Mouse (Mus musculus): ENCODE results near the gene Hivep3. TPM values are rescaled to one million over a fixed set of nuclear protein-coding genes. Genes with fewer than 3 reads are reported as not detected.
A peak's percentile ranks its signal among the peaks of the same experiment; 100 is the strongest.

Hivep3 gene
- total RNA-seq, 2 experiments from 2014 or later, result 7.4 to 9.7 TPM

DNA sequence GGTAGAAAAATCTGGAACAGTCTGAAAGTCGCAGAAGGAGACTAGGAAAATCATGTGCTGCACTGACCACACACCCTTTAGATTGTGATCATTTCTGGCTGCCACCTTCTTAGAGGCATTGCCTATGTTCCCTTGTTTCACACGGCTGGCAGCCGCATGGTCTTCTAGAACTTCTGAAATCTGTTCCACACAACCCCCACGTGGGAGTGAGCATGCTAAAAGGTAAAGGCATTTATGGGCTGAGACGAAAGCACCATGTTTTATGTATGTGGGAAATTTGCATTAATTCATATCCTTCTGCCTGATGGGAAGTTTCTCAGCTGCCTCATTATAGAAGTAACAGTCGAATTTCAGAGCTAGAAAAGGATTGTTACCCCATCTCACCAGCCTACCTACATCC lies 140.4 kb downstream of the Hivep3 start:
- no peak for DNase-seq

GRCm38 (mm10) chr4:119875592-119875991 lies 142.0 kb downstream of the Hivep3 start:
- no peak for DNase-seq

DNA sequence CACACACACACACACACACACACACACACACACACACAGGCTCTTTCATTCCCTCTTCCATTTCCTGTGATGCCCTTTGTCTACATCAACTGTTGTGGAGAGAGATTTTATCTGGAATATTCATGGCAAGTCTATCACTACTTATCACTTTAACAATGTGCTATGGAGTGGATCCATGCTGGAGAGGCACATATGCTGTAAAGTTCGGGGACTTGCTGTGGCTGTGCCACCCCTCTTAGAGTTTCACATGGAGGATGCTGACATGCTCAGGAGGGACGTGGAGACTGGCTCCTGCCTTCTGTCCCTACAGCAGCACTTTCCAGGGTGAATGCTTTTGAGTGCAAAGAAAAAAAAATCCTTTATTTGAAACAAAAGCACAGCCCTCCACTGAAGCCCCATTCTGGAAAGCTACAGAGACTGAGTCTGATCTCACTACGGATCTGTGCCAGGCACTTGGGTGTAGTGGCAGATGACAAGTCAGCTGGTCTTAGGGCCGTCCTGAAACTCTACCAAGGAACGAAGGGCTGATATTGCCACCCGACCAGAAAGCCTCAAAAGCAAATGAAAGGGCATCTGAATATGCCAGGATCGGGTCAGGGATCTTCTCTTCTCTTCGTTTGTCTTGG lies 143.1 kb downstream of the Hivep3 start:
- no peak for DNase-seq

DNA sequence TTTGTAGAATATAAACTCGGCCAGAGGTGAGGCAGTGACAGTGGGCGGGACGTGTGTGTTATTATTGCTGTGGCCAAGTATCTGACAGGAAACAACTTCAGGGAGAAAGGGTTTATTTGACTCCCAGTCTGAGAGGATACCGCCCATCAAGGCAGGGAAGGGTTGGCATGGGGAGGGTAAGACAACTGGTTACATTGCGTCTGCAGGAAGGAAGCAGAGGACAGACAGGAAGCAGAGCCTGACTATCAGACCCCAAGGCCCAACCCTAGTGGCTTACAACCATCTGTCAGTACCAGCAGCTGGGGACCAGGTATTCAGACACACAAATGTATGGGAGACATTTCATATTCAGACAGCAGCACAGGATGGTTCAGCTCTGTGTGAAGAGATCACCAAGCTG lies 144.6 kb downstream of the Hivep3 start:
- DNase-seq, result no peak

GRCm38 (mm10) chr4:119879671-119880070 lies 146.1 kb downstream of the Hivep3 start:
- DNase-seq, result no peak

DNA sequence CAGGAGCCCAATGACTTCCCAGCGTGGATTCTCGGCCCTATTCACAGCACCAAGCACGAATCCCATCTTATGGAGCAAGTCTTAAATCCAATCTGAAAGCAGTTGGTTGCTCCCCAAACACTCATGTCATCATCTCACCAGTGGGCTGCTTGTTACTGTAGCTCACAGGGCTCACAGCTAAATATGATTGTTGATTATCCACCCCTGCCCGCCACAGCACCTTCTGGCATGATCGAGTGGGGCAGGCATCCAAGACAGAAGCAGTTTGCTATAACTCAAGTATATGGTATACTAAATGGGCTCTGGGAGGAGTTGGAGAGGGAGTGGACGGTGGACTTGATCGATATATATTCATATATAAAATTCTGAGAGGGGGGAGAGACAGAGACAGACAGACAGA lies 146.7 kb downstream of the Hivep3 start:
- no peak for DNase-seq

DNA sequence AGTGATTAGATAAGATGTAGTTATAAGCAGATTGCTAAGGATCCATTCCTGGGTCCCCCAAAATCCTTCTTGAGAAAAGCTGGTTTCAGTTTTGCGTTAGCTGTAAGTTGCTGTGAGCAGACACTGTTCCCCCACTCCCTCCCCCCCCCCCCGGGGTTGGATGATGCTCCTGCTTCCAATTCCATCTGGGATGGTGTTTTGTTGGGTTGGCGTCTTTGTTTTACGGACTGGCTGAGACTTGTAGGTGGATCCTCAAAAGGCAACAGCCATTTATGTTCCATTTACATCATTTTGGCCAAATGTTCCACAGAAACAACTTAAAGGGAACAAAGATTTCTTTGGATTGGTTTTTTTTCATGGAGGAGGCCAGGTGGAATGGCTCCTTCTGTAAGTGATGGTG lies 147.7 kb downstream of the Hivep3 start:
- DNase-seq, result no peak

GRCm38 (mm10) chr4:119882401-119882800 lies 148.8 kb downstream of the Hivep3 start:
- no peak for DNase-seq

GRCm38 (mm10) chr4:119882814-119883213 lies 149.2 kb downstream of the Hivep3 start:
- no peak for DNase-seq

- DNase-seq, result no peak
Measured at GRCm38 (mm10) chr4:119886621-119887020, 153.0 kb downstream of the Hivep3 start.

- DNase-seq, result no peak
Measured at GRCm38 (mm10) chr4:119887523-119888177, 154.1 kb downstream of the Hivep3 start.

DNA sequence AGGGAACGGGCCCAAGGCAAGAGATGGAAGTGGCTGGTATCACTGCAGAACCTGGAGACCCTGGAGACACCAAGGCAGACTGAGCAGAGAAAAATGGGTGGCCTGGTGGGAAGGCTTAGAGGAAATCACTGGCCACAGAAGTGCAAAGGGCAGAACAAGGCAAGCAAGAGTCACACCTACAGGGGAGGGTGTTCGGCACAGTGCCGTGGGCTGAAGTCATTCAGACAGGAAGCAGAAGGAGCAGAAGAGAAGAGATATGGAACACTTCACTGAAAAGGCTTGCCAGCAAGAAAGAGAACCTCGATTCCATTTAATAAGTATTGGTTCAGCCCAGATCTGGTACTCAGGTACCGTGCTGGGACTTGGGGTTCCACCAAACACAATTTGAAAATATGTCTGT lies 156.2 kb downstream of the Hivep3 start:
- no peak for DNase-seq

DNA sequence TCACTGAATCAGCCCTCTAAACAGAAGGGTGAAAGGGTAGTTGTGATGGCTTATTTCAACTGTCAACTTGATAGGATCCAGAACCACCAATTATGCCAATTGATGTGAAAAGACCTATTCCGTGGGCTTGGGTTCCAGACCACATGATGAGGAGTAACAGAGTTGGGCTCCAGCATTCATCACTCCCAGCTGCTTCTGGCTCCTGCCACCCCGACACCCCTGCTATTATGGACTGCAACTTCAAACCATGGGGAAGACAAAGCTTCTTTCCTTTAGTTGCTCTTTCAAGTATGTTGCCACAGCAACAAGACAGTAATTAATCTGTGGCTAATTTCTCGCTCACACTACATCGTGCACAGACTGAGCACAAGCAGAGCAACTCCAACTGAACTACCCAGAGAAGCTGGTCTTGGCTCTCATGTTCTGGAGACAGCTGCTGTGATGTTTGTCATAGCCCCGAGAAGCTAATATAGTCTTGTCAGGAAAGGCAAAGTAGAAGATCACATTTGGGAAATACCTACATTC lies 159.7 kb downstream of the Hivep3 start:
- DNase-seq, result no peak

- no peak for DNase-seq
Measured at GRCm38 (mm10) chr4:119894797-119895458, 161.3 kb downstream of the Hivep3 start.

- DNase-seq, result no peak
Measured at GRCm38 (mm10) chr4:119895504-119895903, 161.9 kb downstream of the Hivep3 start.

DNA sequence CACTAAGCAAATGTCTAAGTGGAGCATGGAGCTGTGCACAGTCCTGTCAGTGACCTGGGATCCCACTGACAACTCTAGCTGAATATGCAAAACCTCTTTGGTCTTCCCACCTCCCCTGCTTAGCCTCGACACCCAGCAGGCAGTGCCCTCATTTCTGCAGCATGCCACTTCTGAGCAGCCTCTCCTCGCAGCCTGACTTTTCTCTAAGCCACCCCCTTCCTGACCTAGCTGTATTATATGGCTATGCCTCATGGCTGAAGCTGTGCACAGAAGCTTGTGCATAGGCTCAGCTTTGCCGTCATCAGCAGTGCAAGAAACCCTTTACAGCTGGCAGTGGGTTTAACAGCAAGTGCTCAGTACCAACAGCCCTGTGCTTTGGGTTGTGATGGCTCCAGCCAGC lies 163.0 kb downstream of the Hivep3 start:
- no peak for DNase-seq

- no peak for DNase-seq
Measured at GRCm38 (mm10) chr4:119897054-119897855, 163.7 kb downstream of the Hivep3 start.

- DNase-seq, result no peak
Measured at GRCm38 (mm10) chr4:119901556-119902491, 168.2 kb downstream of the Hivep3 start.

GRCm38 (mm10) chr4:119903328-119903727 lies 169.7 kb downstream of the Hivep3 start:
- DNase-seq, result peak; percentile 53

DNA sequence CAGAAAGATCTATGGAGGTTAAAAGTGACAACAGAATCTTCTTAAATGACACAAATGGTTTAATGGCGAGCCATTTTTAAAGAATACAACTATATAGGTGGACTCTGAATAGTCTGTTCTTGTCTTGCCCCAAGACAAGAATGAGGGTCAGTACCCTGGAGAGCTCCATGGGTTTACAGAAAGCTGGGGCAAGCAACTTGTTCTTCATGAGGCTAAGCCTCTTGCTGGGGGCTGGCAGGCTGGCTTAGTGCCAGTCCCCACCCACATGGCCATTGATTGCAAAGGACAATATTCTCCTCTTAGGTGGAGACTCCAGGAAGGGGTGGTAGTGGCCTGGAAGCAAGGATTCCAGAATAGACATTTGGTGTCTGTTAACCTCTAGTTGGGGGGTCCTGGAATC lies 170.2 kb downstream of the Hivep3 start:
- DNase-seq, result peak; percentile 61

DNA sequence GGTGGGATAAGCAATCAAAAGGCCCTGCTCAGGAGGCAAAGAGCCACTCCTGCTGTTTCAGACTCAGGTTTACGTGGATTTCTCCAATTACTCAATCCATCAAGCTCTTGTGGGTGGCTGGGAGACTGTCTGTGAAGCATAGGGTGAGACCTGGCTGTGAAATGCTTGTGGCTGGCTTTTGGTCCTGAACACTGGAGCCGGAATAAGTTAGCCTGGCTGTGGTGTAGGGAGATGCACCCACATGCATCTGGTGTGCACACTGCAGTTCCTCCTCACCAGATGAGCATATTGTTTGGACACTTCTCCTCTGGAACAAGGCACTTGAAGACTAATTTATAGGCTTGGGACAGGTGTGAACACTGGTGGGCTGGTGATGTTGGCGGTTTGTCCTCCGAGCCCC lies 170.7 kb downstream of the Hivep3 start:
- DNase-seq, result no peak

Data from adrenal gland, postnatal 10 days (tissue).